Mouse (Mus musculus) kidney, postnatal 36 days (tissue): ENCODE data around the gene Trpc3.
"Not testable (repeated sequence)": the region's sequence is repeated elsewhere in the genome, so short reads cannot be mapped to it uniquely, and the experiment has no call there.

Experiments used
- DNase-seq, 2 experiments: peaks; one replicate each; pipeline ENCODE4 v3.0.0; 2021 to 2022; ENCODE audit warnings: mixed read lengths in 2 of 2

The Trpc3 gene

GRCm38 (mm10) chr3:36599773-36600172 lies 90.2 kb downstream of the Trpc3 start:
- not testable (repeated sequence) for DNase-seq

- DNase-seq: no peak
Observed at GRCm38 (mm10) chr3:36598811-36599210, 91.2 kb downstream of the Trpc3 start.

- peak; percentile 98 for DNase-seq
Observed at GRCm38 (mm10) chr3:36571827-36572378, 118.1 kb downstream of the Trpc3 start, which contains the start of gene Ccna2. Gene Ccna2 (minus strand): TSS chr3:36572150.

GRCm38 (mm10) chr3:36571361-36571826 lies 118.6 kb downstream of the Trpc3 start:
- peak in 1 of 2 experiments; percentile 8 for DNase-seq
